Comparison of ENCODE assay signal across 9 mouse cellular contexts in genomic region chr17:34075271-34075670, GRCm38 (mm10). TPM values are rescaled to one million over a fixed set of nuclear protein-coding genes. Genes with fewer than 3 reads are reported as not detected.
DNase-seq lines count a peak whose midpoint lies in the region; ATAC-seq and TF ChIP-seq lines count a peak whose summit lies in the region.
"Had no signal": no experiment of that assay in that cellular context is flagged by ENCODE, and none has a peak within 500 bp of the region (broad histone marks: within the 10 kb centered on the region; RNA-seq: fewer than 3 reads in every experiment).

No protein-coding gene starts in this region.

- H3K9me3 ChIP-seq in forebrain, embryonic 11.5 days (ENCODE audit: control insufficient read depth, low read length): no peaks in the 10 kb centered on the region
- no peaks in the 10 kb centered on the region for H3K9me3 ChIP-seq in forebrain, embryonic 16.5 days (ENCODE audit: control insufficient read depth, low read length)
- H3K9me3 ChIP-seq in lung, postnatal 0 days (ENCODE audit: low read length): no peaks in the 10 kb centered on the region
- H3K9me3 ChIP-seq: hindbrain, embryonic 15.5 days had no signal

- peak; percentile 72 for TF ChIP-seq CTCF in lung, postnatal 0 days (IDR thresholded peaks at IDR 0.05)

- 37% methylated on average over 7 of the region's 7 CpGs for WGBS in forebrain, embryonic 11.5 days
- WGBS in forebrain, embryonic 16.5 days: 43% methylated on average over 7 of the region's 7 CpGs
- WGBS in lung, postnatal 0 days: 38% methylated on average over 7 of the region's 7 CpGs

- no peak for ATAC-seq in forebrain, embryonic 11.5 days (replicated peaks; ENCODE audit: low FRiP score)
- ATAC-seq in forebrain, embryonic 16.5 days: no peak
- no peak for ATAC-seq in lung, postnatal 0 days

- H3K4me3 ChIP-seq in forebrain, embryonic 11.5 days (ENCODE audit: low read depth, low read length): no peak overlapping the region
- no peak overlapping the region for H3K4me3 ChIP-seq in forebrain, embryonic 16.5 days (replicated peaks; ENCODE audit: low read length)
- H3K4me3 ChIP-seq in lung, postnatal 0 days (ENCODE audit: low read depth, low read length): no peak overlapping the region

- peak; percentile 76 for DNase-seq in forebrain, embryonic 11.5 days (ENCODE audit: low spot score)
- peak; percentile 78 for DNase-seq in urinary bladder, postnatal 14 days (ENCODE audit: low spot score)
- no peak for DNase-seq in urinary bladder, adult 2 months (ENCODE audit: low spot score)
- DNase-seq in embryo, embryonic 11.5 days (ENCODE audit: low read depth, low spot score): peak; percentile 40
- peak; percentile 75 to 91 for DNase-seq in kidney, postnatal 36 days
- DNase-seq in lung, postnatal 0 days (ENCODE audit: low spot score): peak; percentile 50
- DNase-seq in spleen, postnatal 36 days (ENCODE audit: low spot score in 2 of 2): peak; percentile 64 to 76

- no peak overlapping the region for H3K4me2 ChIP-seq in forebrain, embryonic 11.5 days (ENCODE audit: low read depth, low read length, severe bottlenecking)
- H3K4me2 ChIP-seq in forebrain, embryonic 16.5 days (ENCODE audit: low read length): no peak overlapping the region
- H3K4me2 ChIP-seq in lung, postnatal 0 days (replicated peaks; ENCODE audit: low read depth, low read length): no peak overlapping the region

- peaks cover 3% of the 10 kb centered on the region for H3K4me1 ChIP-seq in forebrain, embryonic 11.5 days (replicated peaks; ENCODE audit: control insufficient read depth, insufficient read depth, low read length)
- H3K4me1 ChIP-seq in forebrain, embryonic 16.5 days (replicated peaks; ENCODE audit: control insufficient read depth, insufficient read depth, low read length): peaks cover 2% of the 10 kb centered on the region; the same call in 1 of the 2 replicates
- H3K4me1 ChIP-seq in lung, postnatal 0 days (ENCODE audit: insufficient read depth, low read depth, low read length): no peaks in the 10 kb centered on the region

- no peak for TF ChIP-seq EP300 in lung, postnatal 0 days (IDR thresholded peaks at IDR 0.05)

- no peaks in the 10 kb centered on the region for H3K36me3 ChIP-seq in forebrain, embryonic 11.5 days (ENCODE audit: control insufficient read depth, insufficient read depth, low read length)
- H3K36me3 ChIP-seq in forebrain, embryonic 16.5 days (ENCODE audit: control insufficient read depth, insufficient read depth): no peaks in the 10 kb centered on the region
- no peaks in the 10 kb centered on the region for H3K36me3 ChIP-seq in lung, postnatal 0 days (ENCODE audit: insufficient read depth, low read length)
- H3K36me3 ChIP-seq: hindbrain, embryonic 15.5 days had no signal

- peaks cover 7% of the 10 kb centered on the region; the same call in 1 of the 2 replicates for H3K27me3 ChIP-seq in forebrain, embryonic 11.5 days (ENCODE audit: control insufficient read depth, insufficient read depth, low read length)
- H3K27me3 ChIP-seq in forebrain, embryonic 16.5 days (replicated peaks; ENCODE audit: control insufficient read depth, insufficient read depth, low read length): peaks cover 4% of the 10 kb centered on the region; the same call in 1 of the 2 replicates
- H3K27me3 ChIP-seq in lung, postnatal 0 days (replicated peaks; ENCODE audit: insufficient read depth, low read length): peaks cover 14% of the 10 kb centered on the region; the same call in 1 of the 2 replicates

- H3K9ac ChIP-seq in forebrain, embryonic 11.5 days (ENCODE audit: low read length): no peak overlapping the region
- no peak overlapping the region for H3K9ac ChIP-seq in forebrain, embryonic 16.5 days (replicated peaks; ENCODE audit: low read depth, low read length)
- no peak overlapping the region for H3K9ac ChIP-seq in lung, postnatal 0 days (replicated peaks; ENCODE audit: low read depth)
- H3K9ac ChIP-seq: hindbrain, embryonic 15.5 days had no signal

- H3K27ac ChIP-seq in forebrain, embryonic 11.5 days (ENCODE audit: low read depth, low read length): no peak overlapping the region
- no peak overlapping the region for H3K27ac ChIP-seq in forebrain, embryonic 16.5 days (ENCODE audit: low read length)
- no peak overlapping the region for H3K27ac ChIP-seq in lung, postnatal 0 days (ENCODE audit: low read length)
- H3K27ac ChIP-seq: hindbrain, embryonic 15.5 days had no signal

RNA-seq across cellular contexts. Expression of gene H2-Oa, which starts 16.9 kb away (rescaled TPM):
- polyA plus RNA-seq in forebrain, embryonic 11.5 days (2014; fragmentation: Nextera tagmentation; extraction: Ambion mirVana): 0.17 and 0.25 TPM in 2 replicates
- polyA plus RNA-seq in forebrain, embryonic 16.5 days (2015; fragmentation: Nextera tagmentation; extraction: Ambion mirVana): 0.22 and 0.28 TPM in 2 replicates
- 1.7 and 2.1 TPM in 2 replicates for polyA plus RNA-seq in urinary bladder, adult 2 months (2012; rRNA removed)
- 0.48 and 1.1 TPM in 2 replicates for polyA plus RNA-seq in lung, postnatal 0 days (2015; fragmentation: Nextera tagmentation; extraction: Ambion mirVana)

RNA-seq across cellular contexts. Expression of gene Col11a2, which starts 36.0 kb away (rescaled TPM):
- 1.3 and 1.7 TPM in 2 replicates for polyA plus RNA-seq in forebrain, embryonic 11.5 days (2014; fragmentation: Nextera tagmentation; extraction: Ambion mirVana)
- polyA plus RNA-seq in forebrain, embryonic 16.5 days (2015; fragmentation: Nextera tagmentation; extraction: Ambion mirVana): 2.3 and 4.0 TPM in 2 replicates
- polyA plus RNA-seq in urinary bladder, adult 2 months (2012; rRNA removed): 0.99 and 1.8 TPM in 2 replicates
- polyA plus RNA-seq in lung, postnatal 0 days (2015; fragmentation: Nextera tagmentation; extraction: Ambion mirVana): 0.25 and 0.44 TPM in 2 replicates

RNA-seq across cellular contexts. Expression of gene Rxrb, which starts 43.7 kb away (rescaled TPM):
- 32.8 and 40.3 TPM in 2 replicates for polyA plus RNA-seq in forebrain, embryonic 11.5 days (2014; fragmentation: Nextera tagmentation; extraction: Ambion mirVana)
- 55.6 and 60.2 TPM in 2 replicates for polyA plus RNA-seq in forebrain, embryonic 16.5 days (2015; fragmentation: Nextera tagmentation; extraction: Ambion mirVana)
- polyA plus RNA-seq in urinary bladder, adult 2 months (2012; rRNA removed): 47.7 and 53.1 TPM in 2 replicates
- polyA plus RNA-seq in lung, postnatal 0 days (2015; fragmentation: Nextera tagmentation; extraction: Ambion mirVana): 35.0 and 35.7 TPM in 2 replicates

RNA-seq across cellular contexts. Expression of gene Slc39a7, which starts 43.8 kb away (rescaled TPM):
- 99.6 and 104 TPM in 2 replicates for polyA plus RNA-seq in forebrain, embryonic 11.5 days (2014; fragmentation: Nextera tagmentation; extraction: Ambion mirVana)
- 148 and 157 TPM in 2 replicates for polyA plus RNA-seq in forebrain, embryonic 16.5 days (2015; fragmentation: Nextera tagmentation; extraction: Ambion mirVana)
- 106 and 110 TPM in 2 replicates for polyA plus RNA-seq in urinary bladder, adult 2 months (2012; rRNA removed)
- 130 and 131 TPM in 2 replicates for polyA plus RNA-seq in lung, postnatal 0 days (2015; fragmentation: Nextera tagmentation; extraction: Ambion mirVana)

RNA-seq across cellular contexts. Expression of gene H2-DMa, which starts 44.1 kb away (rescaled TPM):
- polyA plus RNA-seq in forebrain, embryonic 11.5 days (2014; fragmentation: Nextera tagmentation; extraction: Ambion mirVana): 7.2 and 8.2 TPM in 2 replicates
- polyA plus RNA-seq in forebrain, embryonic 16.5 days (2015; fragmentation: Nextera tagmentation; extraction: Ambion mirVana): 12.1 and 15.8 TPM in 2 replicates
- 30.0 and 31.9 TPM in 2 replicates for polyA plus RNA-seq in urinary bladder, adult 2 months (2012; rRNA removed)
- 20.7 and 23.9 TPM in 2 replicates for polyA plus RNA-seq in lung, postnatal 0 days (2015; fragmentation: Nextera tagmentation; extraction: Ambion mirVana)
